Mouse (Mus musculus) T-cell, adult 2 months (primary cell): ENCODE results near the gene Nmt1.

Experiments
- DNase-seq: peaks from one replicate; pipeline ENCODE4 v3.0.0; 2022; ENCODE audit warnings: low spot score

Gene Nmt1

DNA sequence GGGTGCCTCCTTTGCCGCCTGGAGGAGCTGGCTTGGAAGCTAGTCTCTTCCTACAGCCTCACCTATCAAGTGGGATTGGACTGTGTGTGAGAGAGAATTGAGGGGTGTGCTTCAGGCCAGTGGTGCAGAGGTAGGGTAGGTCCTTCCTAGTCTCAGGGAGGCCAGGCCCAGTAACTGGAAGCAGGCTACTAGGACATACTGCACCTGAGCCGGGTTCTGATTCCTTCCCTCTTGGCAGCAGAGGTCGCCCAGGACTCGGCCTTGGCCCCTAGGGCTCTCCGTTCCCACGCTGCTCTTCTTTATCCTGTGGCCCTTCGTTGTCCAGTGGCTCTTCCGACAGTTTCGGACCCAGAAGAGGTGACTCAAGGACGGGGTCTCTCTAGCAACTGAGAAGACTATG lies 83.3 kb downstream of the Nmt1 start:
- no peak for DNase-seq

DNA sequence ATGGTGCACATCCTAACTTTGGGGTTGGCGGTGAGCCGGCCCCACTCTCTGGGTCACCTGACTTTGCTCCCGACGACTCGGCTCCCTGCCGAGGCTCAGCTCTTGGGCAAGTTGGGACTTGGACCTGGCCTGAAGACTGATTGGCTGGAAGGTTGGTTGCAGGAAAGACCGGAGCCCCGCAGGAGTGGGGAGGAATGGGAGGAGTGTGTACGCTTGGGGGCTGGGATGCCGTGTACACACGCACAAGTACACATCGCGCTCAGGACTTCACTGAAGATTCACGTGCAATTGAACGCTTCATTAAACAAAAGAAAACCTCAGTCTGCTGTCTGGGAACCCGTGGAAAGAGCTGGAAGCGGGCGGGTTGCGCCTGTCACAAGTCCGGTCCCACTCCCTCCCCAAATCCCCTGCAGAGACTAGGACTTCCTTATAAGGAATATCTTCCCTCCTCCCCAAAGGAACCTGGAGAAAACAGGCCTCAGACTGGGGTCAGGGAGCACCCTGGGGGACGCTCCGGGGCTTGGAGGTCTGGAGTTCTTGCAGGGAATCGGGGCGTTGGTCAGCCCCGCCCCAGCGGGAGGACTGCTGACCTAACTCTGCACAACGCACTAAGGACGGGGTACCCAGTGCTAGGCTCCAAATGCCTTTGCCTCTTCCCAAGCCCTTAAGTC lies 84.0 kb downstream of the Nmt1 start:
- no peak for DNase-seq

DNA sequence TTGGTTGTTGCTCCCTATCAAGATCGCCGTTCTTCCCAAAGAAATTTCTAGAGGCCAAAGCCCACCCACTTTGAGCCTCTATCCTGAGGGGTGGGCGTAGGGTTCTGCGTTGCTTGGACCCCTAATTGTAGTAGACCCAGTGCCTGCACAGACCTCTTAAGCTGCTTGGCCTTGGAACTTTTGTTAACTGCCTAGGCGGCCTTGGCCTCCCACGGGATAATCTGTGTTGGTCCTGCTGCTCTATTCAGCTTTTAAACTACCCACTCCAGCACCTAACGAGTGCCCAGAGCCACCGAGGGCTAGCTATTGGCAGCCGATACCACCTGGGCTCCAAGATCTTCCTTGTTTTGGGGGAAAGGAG lies 84.5 kb downstream of the Nmt1 start:
- DNase-seq: no peak

DNA sequence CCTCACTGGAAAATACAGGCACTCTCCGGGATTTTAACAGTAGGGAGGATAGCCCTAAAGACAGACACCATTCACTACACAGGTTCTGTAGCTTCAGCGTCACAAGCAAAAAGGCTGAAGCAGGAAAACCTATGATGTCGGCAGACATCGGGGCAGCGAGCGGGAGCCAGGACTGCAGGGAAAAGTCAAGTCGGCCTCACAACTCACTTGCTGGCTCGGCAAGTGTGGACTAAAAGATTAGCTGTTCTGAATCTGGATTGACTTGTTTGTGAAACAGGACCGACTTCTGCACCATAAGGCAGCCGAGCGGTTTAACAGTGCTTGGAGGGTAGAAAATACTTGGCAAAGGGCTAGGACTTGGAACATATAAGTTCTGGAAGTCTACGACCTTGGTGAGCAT lies 85.0 kb downstream of the Nmt1 start:
- DNase-seq: no peak

DNA sequence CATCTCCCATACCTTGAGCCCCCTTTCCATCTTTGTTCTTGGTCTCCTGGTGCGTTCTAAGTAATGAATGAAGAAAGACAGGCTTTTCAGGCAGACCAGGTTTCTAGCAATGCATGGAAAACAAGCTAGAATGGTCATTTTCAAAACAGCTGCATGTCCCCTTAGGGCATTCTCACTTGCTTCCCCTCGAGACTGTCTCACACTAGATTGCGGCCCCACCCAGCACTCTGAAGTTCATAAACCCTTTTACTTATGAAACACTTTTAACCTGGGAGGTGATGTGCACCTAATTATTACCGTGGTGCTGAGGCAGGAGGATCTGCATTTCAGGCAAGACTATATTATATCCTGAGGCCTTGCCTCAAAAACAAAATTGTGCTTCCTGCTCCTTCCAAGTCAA lies 85.8 kb downstream of the Nmt1 start:
- no peak for DNase-seq

DNA sequence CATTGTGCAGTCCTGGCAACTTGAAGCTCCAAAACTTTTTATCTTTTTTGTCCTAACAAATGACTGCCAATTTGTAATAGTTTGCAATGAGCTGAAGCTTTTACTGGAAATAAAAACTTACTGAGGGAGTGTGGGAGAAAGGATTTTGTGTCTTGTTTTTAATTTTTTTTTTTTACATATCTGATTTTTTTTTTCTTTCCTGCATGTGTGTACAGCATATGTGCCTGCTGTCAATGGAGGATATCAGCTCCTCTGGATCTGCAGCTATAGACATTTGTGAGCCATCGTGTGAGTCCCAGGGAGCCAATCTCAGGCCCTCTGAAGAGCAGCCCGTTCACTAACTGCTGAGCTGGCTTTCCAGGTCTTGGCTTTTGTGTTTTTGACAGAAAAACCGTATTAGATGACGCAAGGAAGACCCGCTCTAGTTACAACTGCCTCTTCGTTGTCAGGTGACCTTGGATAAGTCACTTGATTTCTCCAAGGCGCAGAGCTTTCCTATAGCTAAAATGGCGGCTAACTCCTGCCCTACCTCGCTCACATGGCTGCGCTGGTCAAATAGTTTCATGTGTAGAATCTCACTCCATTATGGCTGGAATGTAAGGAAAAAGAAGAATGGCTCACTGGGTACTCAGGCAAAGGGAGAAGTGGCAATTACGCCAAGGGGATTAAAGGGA lies 86.4 kb downstream of the Nmt1 start:
- no peak for DNase-seq

DNA sequence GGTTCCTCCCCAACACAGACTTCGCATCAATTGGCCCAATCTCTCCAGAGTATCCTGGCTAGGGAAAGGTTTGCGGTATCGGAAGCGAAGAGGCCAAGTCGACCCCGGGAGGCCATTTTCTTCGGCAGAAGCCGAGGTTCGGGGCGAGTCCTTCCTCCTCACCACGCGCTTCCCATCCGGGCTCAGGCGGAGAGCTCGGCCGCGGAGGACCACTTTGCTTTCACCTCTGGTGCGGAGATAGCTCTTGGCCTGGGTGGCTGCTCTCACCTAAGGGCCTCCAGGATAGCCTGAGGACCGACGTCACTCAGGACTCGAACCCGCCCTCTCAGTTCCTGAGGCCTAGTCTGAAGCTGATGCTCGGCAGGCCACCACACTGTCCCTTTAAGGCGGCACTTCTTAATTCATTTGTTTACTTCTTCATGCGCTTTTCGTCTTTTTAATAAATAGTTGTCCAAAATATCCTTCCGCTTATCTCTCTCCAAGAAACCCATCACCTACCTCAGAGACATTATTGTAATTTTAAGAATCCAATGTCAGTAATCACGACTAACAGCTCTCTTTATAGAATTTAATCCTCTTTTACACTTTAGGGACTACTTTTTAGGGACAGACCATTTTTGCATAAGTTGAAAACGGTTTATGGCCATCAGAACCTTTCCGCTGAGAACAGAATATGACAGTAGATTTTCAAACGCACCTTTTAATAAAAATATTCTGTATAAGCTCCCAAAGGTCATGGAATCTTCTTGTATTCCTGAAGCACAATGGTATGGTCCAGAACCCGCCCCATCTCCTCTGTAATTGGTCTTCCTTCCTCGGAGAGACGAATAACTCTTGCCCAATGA lies 87.4 kb downstream of the Nmt1 start:
- peak; percentile 80 for DNase-seq

DNA sequence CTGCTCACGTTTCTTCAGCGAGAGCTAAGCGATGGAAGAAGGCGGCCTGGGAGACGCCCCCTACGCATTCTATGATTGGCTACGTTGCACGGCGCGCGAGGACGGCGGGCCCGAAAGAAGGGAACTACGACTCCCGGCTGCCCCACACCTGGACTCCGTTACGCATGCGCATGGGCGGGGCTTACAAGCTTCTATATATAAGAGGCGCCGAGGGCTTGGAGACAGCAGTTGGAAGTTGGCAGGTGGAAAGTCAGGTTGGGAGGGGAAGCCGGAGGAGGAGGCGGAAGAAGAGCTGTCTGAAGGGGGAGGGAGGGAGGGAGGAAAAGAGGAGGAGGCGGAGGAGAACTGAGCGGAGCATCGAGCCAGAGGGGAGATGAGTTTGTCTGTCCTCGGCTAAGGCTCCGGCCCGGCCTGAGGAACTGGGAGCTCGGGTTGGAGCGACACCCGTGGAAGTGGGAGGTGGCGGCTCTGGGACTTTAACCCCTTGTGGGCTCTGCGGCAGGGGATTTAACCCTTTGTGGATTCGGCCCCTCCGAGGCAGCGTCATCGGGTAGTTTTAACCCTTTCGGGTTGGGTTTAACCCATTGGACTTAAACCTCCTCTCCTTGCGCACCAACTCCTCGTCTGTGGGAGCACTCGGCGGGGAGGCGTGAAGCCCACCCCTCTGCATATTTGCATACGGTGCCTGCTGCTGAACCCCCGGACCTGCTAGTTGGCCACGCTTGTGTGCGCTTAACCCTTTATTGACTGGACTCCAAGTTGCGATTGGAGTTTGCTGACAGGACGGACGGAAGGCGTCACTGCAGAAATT lies 88.2 kb downstream of the Nmt1 start, which contains the start of gene Hexim1:
Gene Hexim1, plus strand, starts transcription at position 224 of the 811 bp plus-strand sequence.
- DNase-seq: peak; percentile 100

DNA sequence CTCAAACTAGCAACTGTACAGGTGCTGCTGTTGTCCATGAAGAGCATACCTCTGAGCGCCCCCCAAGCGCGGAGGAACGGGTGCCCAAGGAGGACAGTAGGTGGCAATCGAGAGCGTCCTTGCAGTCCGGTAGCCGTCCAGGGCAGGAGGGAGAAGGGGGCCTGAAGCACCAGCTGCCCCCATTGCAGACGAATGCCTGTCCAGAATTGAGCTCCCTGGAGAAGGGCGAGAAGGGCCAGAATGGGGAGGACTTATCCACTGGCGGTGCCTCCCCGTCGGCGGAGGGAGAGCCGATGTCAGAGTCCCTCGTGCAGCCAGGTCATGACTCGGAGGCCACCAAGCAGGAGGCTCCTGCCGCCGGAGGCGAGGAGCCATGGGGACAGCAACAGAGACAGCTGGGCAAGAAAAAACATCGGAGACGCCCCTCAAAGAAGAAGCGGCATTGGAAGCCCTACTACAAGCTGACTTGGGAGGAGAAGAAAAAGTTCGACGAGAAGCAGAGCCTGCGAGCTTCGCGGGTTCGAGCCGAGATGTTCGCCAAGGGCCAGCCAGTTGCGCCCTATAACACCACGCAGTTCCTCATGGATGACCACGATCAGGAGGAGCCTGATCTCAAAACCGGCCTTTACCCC lies 89.1 kb downstream of the Nmt1 start:
- DNase-seq: peak; percentile 53

DNA sequence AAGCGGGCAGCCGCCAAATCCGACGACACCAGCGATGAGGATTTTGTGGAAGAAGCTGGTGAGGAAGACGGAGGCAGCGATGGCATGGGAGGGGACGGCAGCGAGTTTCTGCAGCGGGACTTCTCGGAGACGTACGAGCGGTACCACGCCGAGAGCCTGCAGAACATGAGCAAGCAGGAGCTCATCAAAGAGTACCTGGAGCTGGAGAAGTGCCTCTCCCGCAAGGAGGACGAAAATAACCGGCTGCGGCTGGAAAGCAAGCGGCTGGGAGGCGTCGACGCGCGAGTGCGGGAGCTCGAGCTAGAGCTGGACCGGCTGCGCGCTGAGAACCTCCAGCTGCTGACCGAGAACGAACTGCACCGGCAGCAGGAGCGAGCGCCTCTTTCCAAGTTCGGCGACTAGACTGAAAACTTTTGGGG lies 89.6 kb downstream of the Nmt1 start:
- peak; percentile 24 for DNase-seq
